Mouse (Mus musculus) megakaryocyte, embryonic 14.5 days (primary cell): ENCODE results near the gene Grap. TPM values are rescaled to one million over a fixed set of nuclear protein-coding genes. Genes with fewer than 3 reads are reported as not detected.
"Not testable (repeated sequence)": the region's sequence is repeated elsewhere in the genome, so short reads cannot be mapped to it uniquely, and the experiment has no call there.

Experiments used
- H3K27me3 ChIP-seq: replicated peaks from 2 replicates; pipeline ENCODE3; 2012; ENCODE audit warnings: inconsistent platforms
- H3K36me3 ChIP-seq: replicated peaks from 2 replicates; pipeline ENCODE3; 2012; ENCODE audit warnings: low read length, inconsistent platforms, mixed read lengths
- H3K4me1 ChIP-seq: 2 replicates; pipeline ENCODE4 v1.6.1; 2012; ENCODE audit warnings: inconsistent platforms
- H3K4me3 ChIP-seq: replicated peaks from 2 replicates; pipeline ENCODE3; 2012; ENCODE audit warnings: moderate library complexity, mild to moderate bottlenecking, inconsistent platforms
- H3K9me3 ChIP-seq: 2 replicates; pipeline ENCODE4 v1.6.1; 2012; ENCODE audit warnings: inconsistent platforms
- FLI1 ChIP-seq: IDR thresholded peaks from 2 replicates; pipeline ENCODE4 v1.6.1; 2012; ENCODE audit warnings: low read length, inconsistent platforms, mixed read lengths
- GATA1 ChIP-seq: IDR thresholded peaks from 3 replicates; pipeline ENCODE4 v1.6.1; 2012; ENCODE audit warnings: mixed read lengths, low read length, inconsistent platforms, borderline replicate concordance
- polyA plus RNA-seq: library from polyadenylated mRNA; stranded (reverse); fragments of >175 nt; gene quantifications from 2 replicates; pipeline ENCODE4 v1.2.3, GENCODE M21; 2012; ENCODE audit warnings: low replicate concordance; ENCODE audit not compliant: insufficient read depth

The Grap gene
- polyA plus RNA-seq, 1 experiment, result 14.2 TPM

GRCm38 (mm10) chr11:61618571-61618970, 34.5 kb upstream of the Grap start:
- Histone ChIP-seq H3K9me3 (peaks cover 13% of the 10 kb centered on the region), H3K4me3 (no peak overlapping the region), H3K36me3 (no peaks in the 10 kb centered on the region), H3K27me3 (peaks cover 97% of the 10 kb centered on the region), H3K4me1 (peaks cover 10% of the 10 kb centered on the region)
- no peak for TF ChIP-seq FLI1
- TF ChIP-seq GATA1, result no peak

DNA sequence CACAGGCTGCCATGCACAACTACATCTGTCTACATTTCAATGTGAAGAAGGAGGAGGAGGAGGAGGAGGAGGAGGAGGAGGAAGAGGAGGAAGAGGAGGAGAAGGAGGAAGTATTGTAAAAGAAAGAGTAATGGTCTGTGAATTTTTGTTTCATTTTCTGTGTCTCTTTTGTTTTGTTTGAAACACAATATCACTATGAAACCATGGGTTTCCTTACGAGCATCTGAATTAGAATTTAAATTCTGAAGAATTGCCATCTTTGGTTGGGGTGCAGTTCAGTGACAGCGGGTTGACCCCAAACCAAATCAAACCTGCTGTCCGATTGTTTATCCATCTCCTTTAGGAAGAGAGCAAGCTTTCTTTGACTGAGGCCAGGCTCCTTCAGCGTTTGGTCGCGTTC, 33.7 kb upstream of the Grap start:
- Histone ChIP-seq H3K9me3 (peaks cover 19% of the 10 kb centered on the region), H3K4me1 (peaks cover 10% of the 10 kb centered on the region), H3K4me3 (no peak overlapping the region), H3K27me3 (peaks cover 97% of the 10 kb centered on the region), H3K36me3 (no peaks in the 10 kb centered on the region)
- TF ChIP-seq GATA1, result no peak
- no peak for TF ChIP-seq FLI1

DNA sequence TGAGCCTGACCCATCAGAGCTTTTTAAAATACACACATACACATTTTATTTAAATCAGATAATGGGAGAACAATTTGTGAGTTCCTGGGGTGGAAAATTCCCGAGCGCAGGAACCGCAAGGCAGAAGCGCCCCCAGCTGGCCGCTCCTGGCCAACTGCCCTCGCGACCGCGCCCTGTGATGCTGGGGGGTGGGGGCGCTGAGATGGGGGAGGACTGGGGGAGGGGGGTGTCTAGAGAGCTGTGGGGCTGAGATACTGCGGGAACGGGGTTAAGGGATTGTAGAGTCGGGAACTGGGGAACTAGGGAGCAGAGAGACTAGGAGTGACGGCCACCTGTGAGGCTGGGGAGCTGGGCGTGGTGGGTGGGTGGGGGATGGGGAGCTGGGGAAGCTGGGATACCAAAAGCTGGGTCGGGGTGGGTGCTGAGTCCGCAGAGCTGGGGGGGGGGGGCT, 33.2 kb upstream of the Grap start:
- Histone ChIP-seq H3K27me3 (peaks cover 97% of the 10 kb centered on the region), H3K36me3 (no peaks in the 10 kb centered on the region), H3K4me1 (peaks cover 10% of the 10 kb centered on the region), H3K9me3 (peaks cover 21% of the 10 kb centered on the region), H3K4me3 (peak overlapping the region; percentile 67)
- no peak for TF ChIP-seq FLI1
- no peak for TF ChIP-seq GATA1

DNA sequence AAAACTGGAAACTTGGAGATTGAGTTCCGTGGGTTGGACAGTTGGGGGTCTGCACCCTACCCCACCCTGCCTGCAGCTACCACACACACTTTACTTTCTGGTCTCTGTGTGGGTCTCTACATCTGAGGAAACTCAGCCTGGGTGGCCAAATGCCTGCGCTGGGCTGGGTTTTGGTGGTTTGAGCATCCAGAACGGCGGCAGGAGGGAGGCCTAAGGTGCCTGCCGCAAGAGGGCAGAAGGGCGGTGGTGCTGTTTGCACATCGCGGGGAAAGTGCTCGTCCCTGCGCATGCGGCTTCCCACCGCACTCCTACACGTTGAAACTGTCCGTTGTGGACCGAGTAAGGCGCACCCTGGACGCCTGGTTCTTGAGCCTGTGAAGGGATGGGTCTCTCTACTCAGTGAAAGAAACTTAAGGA, 32.8 kb upstream of the Grap start:
- Histone ChIP-seq H3K36me3 (no peaks in the 10 kb centered on the region), H3K9me3 (peaks cover 25% of the 10 kb centered on the region), H3K4me1 (peaks cover 10% of the 10 kb centered on the region), H3K27me3 (peaks cover 97% of the 10 kb centered on the region), H3K4me3 (peak overlapping the region; percentile 84)
- TF ChIP-seq FLI1 (no peak), GATA1 (no peak)

DNA sequence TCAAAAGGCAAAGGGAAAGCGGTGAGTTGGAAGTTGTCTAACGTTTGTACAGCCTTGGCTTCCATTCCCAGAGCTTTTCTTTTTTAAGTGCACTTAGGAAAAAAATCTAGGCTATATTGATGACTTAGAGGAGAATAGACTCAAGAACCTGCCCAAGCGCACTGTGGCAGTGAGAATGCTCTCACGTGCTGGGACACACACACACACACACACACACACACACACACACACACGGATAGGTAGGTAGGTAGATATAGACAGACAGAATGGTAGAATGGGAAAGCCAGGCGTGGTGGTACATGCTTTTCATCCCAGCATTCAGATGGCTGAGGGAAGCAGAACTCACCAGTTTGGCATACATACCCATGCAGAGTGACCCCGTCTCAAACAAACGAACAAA, 32.3 kb upstream of the Grap start:
- Histone ChIP-seq H3K4me1 (peaks cover 10% of the 10 kb centered on the region), H3K36me3 (no peaks in the 10 kb centered on the region), H3K4me3 (no peak overlapping the region), H3K27me3 (peaks cover 96% of the 10 kb centered on the region), H3K9me3 (peaks cover 29% of the 10 kb centered on the region)
- TF ChIP-seq GATA1 (no peak), FLI1 (no peak)

GRCm38 (mm10) chr11:61625136-61625535, 27.9 kb upstream of the Grap start:
- peaks cover 4% of the 10 kb centered on the region; the same call in 1 of the 2 replicates for H3K4me1 ChIP-seq
- no peak for TF ChIP-seq FLI1
- TF ChIP-seq GATA1, result no peak
- no peaks in the 10 kb centered on the region for H3K36me3 ChIP-seq
- no peak overlapping the region for H3K4me3 ChIP-seq
- peaks cover 54% of the 10 kb centered on the region for H3K9me3 ChIP-seq
- H3K27me3 ChIP-seq, result peaks cover 92% of the 10 kb centered on the region

DNA sequence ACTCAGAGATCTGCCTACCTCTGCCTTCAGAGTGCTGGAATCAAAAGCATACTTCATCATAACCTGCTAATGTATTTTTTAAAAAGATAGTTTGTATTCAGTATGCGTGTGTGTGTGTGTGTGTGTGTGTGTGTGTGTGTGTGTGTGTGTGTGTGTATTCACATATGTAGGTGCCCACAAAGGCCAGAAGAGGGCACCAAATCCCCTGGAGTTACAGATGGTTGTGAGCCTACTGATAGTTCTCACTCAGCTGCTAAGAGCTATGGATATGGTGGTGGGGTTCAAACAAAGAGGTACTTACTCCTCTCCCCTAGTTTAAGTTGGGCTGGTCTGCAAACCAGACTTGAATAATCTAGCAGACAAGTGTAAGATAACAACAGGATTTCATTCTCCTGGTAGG, 26.6 kb upstream of the Grap start:
- Histone ChIP-seq H3K36me3 (no peaks in the 10 kb centered on the region), H3K4me3 (no peak overlapping the region), H3K9me3 (peaks cover 68% of the 10 kb centered on the region), H3K4me1 (no peaks in the 10 kb centered on the region), H3K27me3 (peaks cover 92% of the 10 kb centered on the region)
- TF ChIP-seq FLI1 (no peak), GATA1 (no peak)

GRCm38 (mm10) chr11:61629621-61630020, 23.4 kb upstream of the Grap start:
- H3K4me1 ChIP-seq, result no peaks in the 10 kb centered on the region
- H3K36me3 ChIP-seq, result no peaks in the 10 kb centered on the region
- H3K4me3 ChIP-seq, result no peak overlapping the region
- peaks cover 83% of the 10 kb centered on the region for H3K27me3 ChIP-seq
- peaks cover 59% of the 10 kb centered on the region for H3K9me3 ChIP-seq
- TF ChIP-seq FLI1, result no peak

DNA sequence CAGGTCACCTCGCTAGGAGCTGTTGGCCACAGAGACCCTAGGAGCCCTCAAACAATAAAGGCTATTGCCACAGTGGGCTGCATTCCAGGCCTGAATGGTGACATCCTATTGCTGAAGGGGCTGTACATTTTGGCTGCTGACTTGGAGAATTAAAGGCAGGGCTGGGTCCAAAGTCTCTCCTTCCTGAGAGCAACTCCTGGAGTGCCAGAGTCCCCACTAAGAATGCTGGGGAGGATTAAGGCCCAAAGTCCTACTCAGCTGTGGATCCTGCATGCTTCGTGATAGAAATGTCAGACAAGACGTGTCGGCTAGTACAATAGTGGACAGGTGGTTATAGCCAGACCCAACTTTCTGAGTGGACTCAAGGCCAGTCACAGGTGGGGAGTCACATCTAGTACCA, 16.8 kb upstream of the Grap start:
- H3K27me3 ChIP-seq, result peaks cover 72% of the 10 kb centered on the region
- not testable (repeated sequence) for H3K36me3 ChIP-seq, H3K4me1 ChIP-seq, H3K4me3 ChIP-seq
- H3K9me3 ChIP-seq, result peaks cover 31% of the 10 kb centered on the region

- TF ChIP-seq FLI1, result no peak
- no peak for TF ChIP-seq GATA1
Measured at GRCm38 (mm10) chr11:61637413-61637812, 15.7 kb upstream of the Grap start.

GRCm38 (mm10) chr11:61637856-61638255, 15.2 kb upstream of the Grap start:
- peaks cover 79% of the 10 kb centered on the region for H3K27me3 ChIP-seq
- peaks cover 23% of the 10 kb centered on the region for H3K9me3 ChIP-seq
- no peaks in the 10 kb centered on the region for H3K36me3 ChIP-seq
- H3K4me3 ChIP-seq, result no peak overlapping the region
- TF ChIP-seq FLI1 (no peak), GATA1 (no peak)
- peaks cover 3% of the 10 kb centered on the region; the same call in 1 of the 2 replicates for H3K4me1 ChIP-seq

More at GRCm38 (mm10) chr11:61637413-61637812, 15.7 kb upstream of the Grap start:
- peaks cover 74% of the 10 kb centered on the region for H3K27me3 ChIP-seq
- no peak overlapping the region for H3K4me3 ChIP-seq
- peaks cover 3% of the 10 kb centered on the region; the same call in 1 of the 2 replicates for H3K4me1 ChIP-seq
- no peaks in the 10 kb centered on the region for H3K36me3 ChIP-seq
- H3K9me3 ChIP-seq, result peaks cover 23% of the 10 kb centered on the region
